Mouse (Mus musculus) small intestine, adult 10 weeks (tissue): ENCODE data around the gene Rassf4. TPM values are rescaled to one million over a fixed set of nuclear protein-coding genes. Genes with fewer than 3 reads are reported as not detected.

Experiments
- polyA plus RNA-seq: library from polyadenylated mRNA; stranded (reverse); fragments of 350-450 nt; fragmentation: Illumina TruSeq; extraction: RNeasy Lipid Tissue Mini Kit (QIAGEN cat#74804); gene quantifications from one replicate; pipeline ENCODE4 v1.2.3, GENCODE M21; 2014; ENCODE audit warnings: low replicate concordance

Rassf4 gene
- 5.0 TPM for polyA plus RNA-seq

GRCm38 (mm10) chr6:116673471-116674282 is at the start of gene Rassf4:
Gene Rassf4 (minus strand): TSS chr6:116673952.

GRCm38 (mm10) chr6:116716666-116717065 is 42.9 kb upstream of the Rassf4 start, which contains the start of gene Tmem72:
Gene Tmem72 (minus strand): TSS chr6:116716913.

DNA sequence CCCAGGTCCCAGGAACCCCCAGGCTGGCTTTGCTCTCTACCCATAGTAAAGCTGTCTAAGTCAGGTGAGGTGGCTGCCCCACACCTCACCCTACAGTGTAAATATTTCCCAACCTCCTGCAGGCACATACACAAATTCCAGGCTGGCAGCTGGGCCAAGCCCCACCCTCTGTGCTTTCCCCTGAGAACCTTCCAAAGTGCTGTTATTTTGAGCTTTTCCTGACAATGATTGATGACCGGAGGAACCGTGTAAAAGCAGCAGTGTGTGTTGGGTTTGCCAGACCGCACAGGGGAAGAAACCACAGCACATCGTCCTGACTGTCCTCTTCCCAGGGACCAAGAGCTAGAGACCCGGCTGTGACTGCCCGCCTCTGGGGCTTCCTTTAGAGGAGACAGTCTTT is 23.3 kb downstream of the Rassf4 start, which contains the start of gene Depp1:
TSS of gene Depp1 (plus strand) at position 204 of the 400 bp plus-strand sequence.

DNA sequence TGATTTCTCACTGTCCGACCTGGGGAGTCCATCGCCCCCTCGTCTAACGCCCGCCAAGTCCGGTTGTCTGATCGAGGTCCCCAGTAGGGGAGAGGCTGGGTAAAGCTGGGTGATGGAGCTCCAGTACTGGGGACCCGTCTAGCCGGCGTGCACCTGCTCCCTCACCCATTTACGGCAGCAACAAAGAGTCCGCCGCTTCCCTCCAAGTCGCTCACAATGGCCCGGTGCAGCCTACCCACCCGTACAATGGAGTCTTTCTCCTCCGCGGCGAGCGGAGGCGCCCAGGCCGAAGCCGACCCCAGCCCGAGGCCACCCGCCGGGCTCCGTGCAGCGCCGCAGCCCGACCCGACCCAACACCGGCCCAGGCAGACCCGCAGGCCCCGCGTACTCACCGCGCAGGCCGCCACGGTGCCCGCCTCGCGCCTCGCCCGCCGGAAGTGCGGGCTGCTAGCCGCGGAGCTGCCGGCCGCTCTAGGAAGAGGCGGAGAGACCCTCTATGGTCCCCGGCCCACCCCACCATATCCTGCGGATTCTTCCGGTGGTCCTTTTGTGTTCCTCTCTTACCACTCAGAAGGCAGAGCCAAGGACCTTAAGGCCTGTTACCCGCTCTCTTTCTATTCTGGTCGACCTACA is 45.1 kb downstream of the Rassf4 start, which contains the start of gene Zfp422:
TSS of gene Zfp422 (minus strand) at position 461 of the 633 bp plus-strand sequence.

DNA sequence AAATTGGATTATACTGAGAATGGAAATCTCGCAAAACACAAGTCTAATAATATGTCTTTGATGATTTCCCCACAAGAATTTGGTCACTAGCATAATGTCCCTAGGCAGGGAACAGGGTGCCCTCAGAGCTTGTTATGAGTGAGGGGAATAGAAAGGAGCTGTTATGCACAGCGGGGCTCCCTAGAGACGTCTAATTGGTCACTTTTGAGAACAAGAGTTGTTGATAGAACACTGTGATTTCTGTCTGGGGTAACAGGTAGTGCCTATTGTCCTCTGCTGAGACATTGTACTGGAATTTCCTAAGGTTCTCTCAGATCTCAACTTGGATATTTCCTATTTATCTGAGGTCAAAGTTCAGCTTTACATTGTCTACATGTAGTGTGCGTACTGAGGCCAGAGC is 89.7 kb downstream of the Rassf4 start, which contains the start of gene Olfr215:
TSS of gene Olfr215 (minus strand) at position 101 of the 400 bp plus-strand sequence.

Other genes with a start within 250 kb of the Rassf4 start
- gene Alox5, start 212.8 kb downstream of the Rassf4 start, polyA plus RNA-seq: 1.2 TPM
- not detected for gene Olfr211, start 184.9 kb downstream of the Rassf4 start, polyA plus RNA-seq
- not detected for gene Olfr212, start 167.4 kb downstream of the Rassf4 start, polyA plus RNA-seq
- not detected for gene Olfr213, start 135.5 kb downstream of the Rassf4 start, polyA plus RNA-seq
- not detected for gene Gm5580, start 122.8 kb downstream of the Rassf4 start, polyA plus RNA-seq
- not detected for gene Olfr214, start 119.7 kb downstream of the Rassf4 start, polyA plus RNA-seq
- gene Olfr215, start 89.8 kb downstream of the Rassf4 start, polyA plus RNA-seq: not detected
- gene Zfp422, start 45.0 kb downstream of the Rassf4 start, polyA plus RNA-seq: 49.6 TPM
- gene Depp1, start 23.3 kb downstream of the Rassf4 start, polyA plus RNA-seq: not detected
- not detected for gene Tmem72, start 43.0 kb upstream of the Rassf4 start, polyA plus RNA-seq